Mouse (Mus musculus) heart, postnatal 25 days (tissue): ENCODE measurements around the gene Hist1h2bh. TPM values are rescaled to one million over a fixed set of nuclear protein-coding genes. Genes with fewer than 3 reads are reported as not detected.
"Not testable (repeated sequence)": the region's sequence is repeated elsewhere in the genome, so short reads cannot be mapped to it uniquely, and the experiment has no call there.

Experiments
- DNase-seq: peaks from one replicate; pipeline ENCODE4 v3.0.0; 2022; ENCODE audit warnings: low spot score
- intact Hi-C: fragments of 180-260 bp; cut with DNase I; formaldehyde crosslinking; loops from one replicate; pipeline ENCODE4 v1.15.1; 2025
- total RNA-seq, 2 experiments: library from RNA; stranded (reverse); gene quantifications; 2 replicates each; pipeline ENCODE4 v1.2.3; 2021

Hist1h2bh gene
- total RNA-seq, 2 experiments from 2014 or later, result 1.4 to 1.9 TPM

DNA sequence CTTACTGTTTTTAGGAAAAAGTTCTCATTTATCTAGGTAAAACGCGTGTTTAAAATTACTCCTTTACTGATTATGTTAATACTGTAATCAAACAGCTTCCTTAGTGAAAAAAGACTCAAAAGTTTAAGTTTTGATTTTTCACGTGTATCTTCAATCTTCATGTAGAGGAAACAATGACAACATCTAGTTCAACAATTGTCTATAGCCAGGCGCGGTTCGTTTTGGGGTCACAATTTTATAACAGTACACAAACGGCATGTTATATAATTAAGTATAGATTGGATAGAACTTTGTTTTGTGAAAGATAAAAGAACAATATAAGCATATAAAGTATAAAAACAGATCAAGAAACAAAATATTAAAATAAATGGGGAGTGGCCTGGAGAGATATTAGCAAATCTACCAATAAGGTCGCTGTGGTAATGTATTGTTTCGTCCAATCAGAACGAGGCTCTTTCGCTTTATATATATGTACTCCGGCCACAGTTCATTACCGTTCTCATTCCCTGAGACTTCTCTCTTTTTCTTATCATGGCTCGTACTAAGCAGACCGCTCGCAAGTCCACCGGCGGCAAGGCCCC lies 32.2 kb upstream of the Hist1h2bh start, which contains the start of gene Hist1h3d:
Gene Hist1h3d, plus strand, starts transcription at position 493 of the 581 bp plus-strand sequence.
- intact Hi-C loops, result no loop called here
- no peak for DNase-seq

DNA sequence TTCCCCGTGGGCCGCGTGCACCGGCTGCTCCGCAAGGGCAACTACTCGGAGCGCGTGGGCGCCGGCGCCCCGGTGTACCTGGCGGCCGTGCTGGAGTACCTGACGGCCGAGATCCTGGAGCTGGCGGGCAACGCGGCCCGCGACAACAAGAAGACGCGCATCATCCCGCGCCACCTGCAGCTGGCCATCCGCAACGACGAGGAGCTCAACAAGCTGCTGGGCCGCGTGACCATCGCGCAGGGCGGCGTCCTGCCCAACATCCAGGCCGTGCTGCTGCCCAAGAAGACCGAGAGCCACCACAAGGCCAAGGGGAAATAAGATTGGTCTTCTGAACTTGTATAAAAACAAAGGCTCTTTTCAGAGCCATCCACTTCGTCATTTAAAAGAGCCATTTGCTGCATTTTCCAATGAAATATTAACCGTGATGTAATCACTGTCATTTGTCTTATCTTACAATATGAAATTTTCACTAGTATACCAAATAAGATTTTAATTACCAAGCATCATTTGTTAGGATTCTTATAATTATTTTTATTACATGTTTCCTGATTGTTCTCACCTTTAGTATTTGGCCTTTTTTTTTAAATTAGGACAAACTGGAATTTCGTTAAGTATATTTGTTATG lies 31.5 kb upstream of the Hist1h2bh start:
- DNase-seq, intact Hi-C loops: not testable (repeated sequence)

DNA sequence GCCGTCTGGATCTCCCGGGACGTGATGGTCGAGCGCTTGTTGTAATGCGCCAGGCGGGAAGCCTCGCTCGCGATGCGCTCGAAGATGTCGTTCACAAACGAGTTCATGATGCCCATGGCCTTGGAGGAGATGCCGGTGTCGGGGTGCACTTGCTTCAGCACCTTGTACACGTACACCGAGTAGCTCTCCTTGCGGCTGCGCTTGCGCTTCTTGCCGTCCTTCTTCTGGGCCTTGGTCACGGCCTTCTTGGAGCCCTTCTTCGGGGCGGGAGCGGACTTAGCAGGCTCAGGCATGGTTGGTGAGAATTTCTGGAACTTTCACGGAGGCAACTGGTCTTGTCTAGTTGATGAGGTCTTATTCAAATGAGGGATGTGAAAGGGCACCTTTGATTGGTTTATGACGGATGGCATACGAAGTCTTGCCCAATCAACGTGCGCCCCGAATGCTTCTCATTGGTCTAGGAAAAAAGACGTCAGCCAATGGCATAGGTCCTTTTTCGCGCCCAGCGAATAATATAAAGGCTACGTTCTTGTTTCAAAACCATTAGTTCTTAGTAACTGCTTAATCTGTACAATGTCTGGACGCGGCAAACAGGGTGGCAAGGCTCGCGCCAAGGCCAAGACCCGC lies 30.8 kb upstream of the Hist1h2bh start, which contains the start of the genes Hist1h2bf and Hist1h2ad:
Gene Hist1h2bf, minus strand, starts transcription at position 299 of the 627 bp plus-strand sequence.
Gene Hist1h2ad, plus strand, starts transcription at position 484 of the 627 bp plus-strand sequence.
- intact Hi-C loops, result not testable (repeated sequence)
- DNase-seq, result peak; percentile 86

GRCm38 (mm10) chr13:23573034-23573897 lies 30.1 kb upstream of the Hist1h2bh start:
- intact Hi-C loops, DNase-seq: not testable (repeated sequence)

GRCm38 (mm10) chr13:23572218-23573033 lies 29.2 kb upstream of the Hist1h2bh start:
- intact Hi-C loops, result no loop called here
- DNase-seq, result no peak

DNA sequence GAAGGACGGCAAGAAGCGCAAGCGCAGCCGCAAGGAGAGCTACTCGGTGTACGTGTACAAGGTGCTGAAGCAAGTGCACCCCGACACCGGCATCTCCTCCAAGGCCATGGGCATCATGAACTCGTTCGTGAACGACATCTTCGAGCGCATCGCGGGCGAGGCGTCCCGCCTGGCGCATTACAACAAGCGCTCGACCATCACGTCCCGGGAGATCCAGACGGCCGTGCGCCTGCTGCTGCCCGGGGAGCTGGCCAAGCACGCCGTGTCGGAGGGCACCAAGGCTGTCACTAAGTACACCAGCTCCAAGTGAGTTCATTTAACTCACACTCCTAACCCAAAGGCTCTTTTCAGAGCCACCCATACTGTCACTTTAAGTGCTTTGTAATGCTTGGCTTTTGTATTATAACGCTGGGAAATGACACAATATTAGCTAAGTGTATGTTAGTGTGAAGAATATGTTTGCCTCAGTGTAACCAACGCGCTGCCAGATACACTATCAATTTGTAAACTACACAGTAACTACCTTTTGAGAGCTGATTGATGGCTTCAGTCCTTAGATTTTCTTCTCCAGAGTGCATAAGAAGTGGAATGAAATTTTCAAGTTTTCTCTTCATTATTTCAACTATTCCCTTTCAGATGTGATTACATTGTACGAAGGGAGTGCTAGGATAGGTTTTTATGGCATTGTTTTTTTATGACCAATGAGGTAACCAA lies 28.5 kb upstream of the Hist1h2bh start:
- intact Hi-C loops, DNase-seq: not testable (repeated sequence)

DNA sequence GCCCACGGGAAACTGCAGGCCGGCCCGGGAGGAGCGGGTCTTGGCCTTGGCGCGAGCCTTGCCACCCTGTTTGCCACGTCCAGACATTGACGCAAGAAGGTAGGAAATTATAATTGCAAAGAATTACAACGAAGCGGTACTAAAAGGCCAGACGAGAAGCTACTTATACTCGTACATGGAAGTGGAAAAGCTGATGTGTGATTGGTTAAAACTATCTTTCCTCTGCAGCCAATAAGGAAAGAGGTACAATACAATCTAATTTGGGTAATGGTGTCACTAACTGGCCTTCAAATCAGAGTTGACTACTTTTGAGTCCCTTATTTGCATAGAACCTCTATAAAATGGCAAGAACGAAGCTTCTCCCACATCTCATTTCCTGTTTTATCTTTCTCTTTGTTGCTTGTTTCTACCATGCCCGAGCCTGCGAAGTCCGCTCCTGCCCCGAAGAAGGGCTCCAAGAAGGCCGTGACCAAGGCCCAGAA lies 27.9 kb upstream of the Hist1h2bh start, which contains the start of the genes Hist1h2ae and Hist1h2bg:
Gene Hist1h2ae, minus strand, starts transcription at position 199 of the 482 bp plus-strand sequence.
Gene Hist1h2bg, plus strand, starts transcription at position 375 of the 482 bp plus-strand sequence.
- intact Hi-C loops, result no loop called here
- peak; percentile 51 for DNase-seq

DNA sequence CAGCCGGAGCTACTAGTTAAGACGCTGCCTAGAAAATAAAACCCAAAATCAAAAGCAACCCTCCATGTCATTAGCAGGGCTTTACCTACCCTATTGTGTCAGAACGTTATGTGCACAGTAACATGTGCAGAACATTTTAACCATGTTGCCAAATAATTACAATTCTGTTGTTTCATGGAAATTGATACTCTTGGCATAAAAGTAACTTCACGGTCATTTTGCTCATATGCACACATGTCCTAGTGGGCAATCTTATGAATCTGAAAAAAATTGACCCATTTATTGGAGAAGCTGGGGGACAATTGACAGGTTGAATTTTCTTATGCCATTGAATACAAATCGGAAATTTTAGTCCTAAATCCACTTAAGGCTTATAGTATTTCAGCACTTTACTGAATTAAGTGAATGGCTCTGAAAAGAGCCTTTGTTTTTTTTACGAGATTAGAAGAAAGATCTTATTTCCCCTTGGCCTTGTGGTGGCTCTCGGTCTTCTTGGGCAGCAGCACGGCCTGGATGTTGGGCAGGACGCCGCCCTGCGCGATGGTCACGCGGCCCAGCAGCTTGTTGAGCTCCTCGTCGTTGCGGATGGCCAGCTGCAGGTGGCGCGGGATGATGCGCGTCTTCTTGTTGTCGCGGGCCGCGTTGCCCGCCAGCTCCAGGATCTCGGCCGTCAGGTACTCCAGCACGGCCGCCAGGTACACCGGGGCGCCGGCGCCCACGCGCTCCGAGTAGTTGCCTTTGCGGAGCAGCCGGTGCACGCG lies 27.2 kb upstream of the Hist1h2bh start:
- DNase-seq, intact Hi-C loops: not testable (repeated sequence)

- no peak for DNase-seq
- intact Hi-C loops, result no loop called here
Measured at GRCm38 (mm10) chr13:23564482-23564881, 21.3 kb upstream of the Hist1h2bh start.

- intact Hi-C loops, result no loop called here
- DNase-seq, result no peak
Measured at GRCm38 (mm10) chr13:23562699-23563462, 19.7 kb upstream of the Hist1h2bh start.

- intact Hi-C loops, result not testable (repeated sequence)
- peak; percentile 86 for DNase-seq
Measured at GRCm38 (mm10) chr13:23561883-23562659, 18.9 kb upstream of the Hist1h2bh start, which contains the start of gene Hist1h3e. Gene Hist1h3e, minus strand, starts transcription at chr13:23562369.

- intact Hi-C loops, DNase-seq: not testable (repeated sequence)
Measured at GRCm38 (mm10) chr13:23561531-23561882, 18.3 kb upstream of the Hist1h2bh start.

DNA sequence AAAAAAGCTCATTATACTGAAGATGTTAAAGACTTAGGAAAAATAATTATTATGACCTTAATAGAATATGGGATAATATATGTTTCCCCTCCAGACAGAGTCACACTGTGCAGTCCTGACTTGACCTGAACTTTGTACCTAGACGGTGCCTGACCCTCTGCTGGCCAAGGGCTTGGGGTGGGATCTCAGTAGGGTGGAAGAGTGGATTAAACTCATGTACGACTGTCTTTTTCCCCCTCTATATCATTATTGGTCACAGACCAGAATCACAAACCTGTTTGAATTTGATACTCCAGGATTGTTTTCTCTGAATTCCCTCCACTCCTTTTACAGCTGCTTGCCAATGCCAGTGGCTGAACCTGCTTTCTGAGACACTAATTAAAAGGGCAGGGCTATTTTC lies 17.5 kb upstream of the Hist1h2bh start:
- DNase-seq, intact Hi-C loops: not testable (repeated sequence)

- intact Hi-C loops, result no loop called here
- no peak for DNase-seq
Measured at GRCm38 (mm10) chr13:23556906-23557305, 13.7 kb upstream of the Hist1h2bh start.

DNA sequence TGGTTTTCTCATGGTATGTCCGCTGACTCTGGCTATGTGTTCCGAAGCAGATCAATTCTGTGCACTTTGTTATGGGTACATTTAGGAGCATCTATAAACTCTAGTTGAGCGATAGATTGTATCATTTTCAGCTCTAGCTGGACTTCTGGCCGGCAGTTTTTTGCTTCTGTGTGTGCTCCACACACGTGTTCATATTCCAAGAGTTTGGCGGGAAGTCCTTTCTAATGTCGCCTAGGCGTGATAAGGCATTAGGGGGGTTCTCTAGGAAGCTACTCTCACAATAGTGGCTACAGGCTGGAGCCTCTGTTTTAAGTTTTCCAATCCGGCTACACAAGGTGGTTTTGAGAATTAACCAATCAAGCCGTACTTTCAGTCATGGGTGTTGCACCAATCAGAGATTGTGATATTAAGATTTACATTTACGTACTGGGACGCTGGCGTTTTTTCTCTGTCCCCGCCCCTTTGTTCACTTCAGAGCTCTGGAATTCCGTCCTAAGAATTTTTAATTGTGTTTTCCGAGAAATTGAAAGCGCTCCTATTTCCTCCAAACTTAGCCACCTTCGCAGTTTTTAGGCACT lies 12.7 kb upstream of the Hist1h2bh start:
- DNase-seq, result peak; percentile 45

More for the DNA sequence above, 12.7 kb upstream of the Hist1h2bh start:
- intact Hi-C loops, result no loop called here
